Mouse (Mus musculus) G1E (cell line): ENCODE data around the gene Sgsm2.

Experiments
- CTCF ChIP-seq: IDR thresholded peaks from 2 replicates; pipeline ENCODE4 v1.5.1; 2012; ENCODE audit warnings: low read depth, low read length, inconsistent platforms, mixed read lengths
- GATA1 ChIP-seq: IDR thresholded peaks from 2 replicates; pipeline ENCODE4 v1.6.1; 2012; ENCODE audit warnings: borderline replicate concordance, low read length, inconsistent platforms, mixed read lengths

- no peak for TF ChIP-seq CTCF
- no peak for TF ChIP-seq GATA1
These were observed 74.0 kb downstream of the Sgsm2 start for GRCm38 (mm10) chr11:74822746-74823440.
